Mouse (Mus musculus) E14TG2a.4 (cell line): ENCODE data around the gene Slc22a3.

Experiments
- CTCF ChIP-seq: conservative IDR thresholded peaks from 2 replicates; pipeline ENCODE4 v1.5.1; 2014; ENCODE audit warnings: low read length
- POU5F1 ChIP-seq: IDR thresholded peaks from 2 replicates; pipeline ENCODE4 v1.6.1; 2014; ENCODE audit warnings: low read length, borderline replicate concordance

DNA sequence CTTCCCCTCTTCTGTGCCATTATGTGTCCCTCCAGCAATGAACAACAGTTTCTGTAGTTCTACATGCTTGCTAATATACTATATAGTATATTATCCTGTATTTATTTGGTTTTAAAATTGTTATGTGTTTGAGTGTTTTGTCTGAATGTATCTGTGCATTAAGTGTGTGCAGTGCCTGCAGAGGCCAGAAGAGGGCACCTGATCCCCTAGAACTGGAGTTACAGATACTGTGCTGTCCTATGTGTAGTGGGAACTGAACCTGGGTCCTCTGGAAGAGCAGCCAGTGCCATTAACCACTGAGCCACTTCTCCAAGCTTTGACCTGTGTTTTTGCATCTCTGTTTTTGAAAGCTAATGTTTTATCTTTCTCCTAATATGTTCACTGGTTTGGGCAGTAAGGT is 46.3 kb downstream of the Slc22a3 start:
- TF ChIP-seq POU5F1 (no peak), CTCF (peak; percentile 60)
